Mouse (Mus musculus) hindbrain, embryonic 12.5 days (tissue): ENCODE results near the gene Wdr35. TPM values are rescaled to one million over a fixed set of nuclear protein-coding genes. Genes with fewer than 3 reads are reported as not detected.

Source experiments
- ATAC-seq: fragments of 200-750 bp; cut with Nextera tagmentation; 2 replicates; pipeline ENCODE4 v1.8.0; 2017; ENCODE audit warnings: moderate TSS enrichment; ENCODE audit not compliant: low FRiP score
- H3K27ac ChIP-seq: fragments of 300-500 bp; sonication (generic); 2 replicates; pipeline ENCODE4 v1.5.1; 2016; ENCODE audit warnings: mild to moderate bottlenecking
- H3K27me3 ChIP-seq: fragments of 300-500 bp; sonication (generic); 2 replicates; pipeline ENCODE4 v1.6.1; 2016; ENCODE audit warnings: mild to moderate bottlenecking
- H3K36me3 ChIP-seq: fragments of 300-500 bp; sonication (generic); 2 replicates; pipeline ENCODE4 v1.6.1; 2016; ENCODE audit warnings: mild to moderate bottlenecking
- H3K4me1 ChIP-seq: fragments of 300-500 bp; sonication (generic); 2 replicates; pipeline ENCODE4 v1.6.1; 2016
- H3K4me2 ChIP-seq: fragments of 300-500 bp; sonication (generic); replicated peaks from 2 replicates; pipeline ENCODE4 v1.6.1; 2016; ENCODE audit warnings: mild to moderate bottlenecking
- H3K4me3 ChIP-seq: fragments of 300-500 bp; sonication (generic); 2 replicates; pipeline ENCODE4 v1.5.1; 2016; ENCODE audit warnings: mild to moderate bottlenecking
- H3K9ac ChIP-seq: fragments of 300-500 bp; sonication (generic); 2 replicates; pipeline ENCODE4 v1.6.1; 2016; ENCODE audit warnings: mild to moderate bottlenecking, moderate library complexity
- H3K9me3 ChIP-seq: fragments of 300-500 bp; sonication (generic); replicated peaks from 2 replicates; pipeline ENCODE4 v1.6.1; 2016; ENCODE audit warnings: mild to moderate bottlenecking
- whole genome bisulfite sequencing: fragments of 180-500 bp; shearing (Covaris S2); methylation state at CpG from one replicate; pipeline ENCODE4 v1.1.7; 2016; 5-methylcytosine and 5-hydroxymethylcytosine counted together
- polyA plus RNA-seq: library from polyadenylated mRNA; unstranded; fragments of >200 nt; fragmentation: Nextera tagmentation; extraction: Ambion mirVana; gene quantifications from 2 replicates; pipeline ENCODE4 v1.2.1, GENCODE M21; 2016

Gene Wdr35
- polyA plus RNA-seq, 1 experiment from 2014 or later: 26.4 TPM

GRCm38 (mm10) chr12:9059502-9059901 lies 85.8 kb downstream of the Wdr35 start:
- H3K9me3 ChIP-seq: no peaks in the 10 kb centered on the region
- no peak for ATAC-seq
- WGBS: 92% methylated on average over 3 of the region's 3 CpGs
- no peak overlapping the region for H3K4me3 ChIP-seq
- H3K9ac ChIP-seq: no peak overlapping the region
- H3K36me3 ChIP-seq: no peaks in the 10 kb centered on the region
- H3K4me2 ChIP-seq: no peak overlapping the region
- no peaks in the 10 kb centered on the region for H3K4me1 ChIP-seq
- H3K27me3 ChIP-seq: no peaks in the 10 kb centered on the region
- H3K27ac ChIP-seq: no peak overlapping the region

DNA sequence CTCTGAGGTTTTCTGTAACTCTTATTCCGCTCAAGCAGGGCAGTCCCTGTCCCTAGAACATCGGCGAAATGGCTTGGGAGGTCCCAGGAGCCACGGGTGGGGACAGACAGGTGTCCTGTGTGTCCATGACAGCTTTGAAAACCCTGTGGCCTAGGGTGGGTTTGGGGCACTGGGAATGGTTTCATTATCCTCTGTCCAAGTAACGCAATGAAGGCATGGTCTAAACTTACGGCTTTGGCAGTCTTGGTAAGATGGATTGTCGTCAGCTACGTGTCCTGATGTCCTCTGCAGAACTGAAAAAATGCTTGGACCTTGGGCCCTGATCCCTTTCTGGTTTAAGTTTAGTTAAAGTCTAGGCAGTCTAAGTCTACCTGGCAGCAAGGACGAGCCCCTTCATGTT lies 86.3 kb downstream of the Wdr35 start:
- H3K27ac ChIP-seq: no peak overlapping the region
- ATAC-seq: no peak
- H3K27me3 ChIP-seq: no peaks in the 10 kb centered on the region
- WGBS: 91% methylated on average over 9 of the region's 9 CpGs
- no peaks in the 10 kb centered on the region for H3K4me1 ChIP-seq
- H3K36me3 ChIP-seq: no peaks in the 10 kb centered on the region
- no peak overlapping the region for H3K4me2 ChIP-seq
- no peak overlapping the region for H3K9ac ChIP-seq
- H3K4me3 ChIP-seq: no peak overlapping the region
- no peaks in the 10 kb centered on the region for H3K9me3 ChIP-seq

DNA sequence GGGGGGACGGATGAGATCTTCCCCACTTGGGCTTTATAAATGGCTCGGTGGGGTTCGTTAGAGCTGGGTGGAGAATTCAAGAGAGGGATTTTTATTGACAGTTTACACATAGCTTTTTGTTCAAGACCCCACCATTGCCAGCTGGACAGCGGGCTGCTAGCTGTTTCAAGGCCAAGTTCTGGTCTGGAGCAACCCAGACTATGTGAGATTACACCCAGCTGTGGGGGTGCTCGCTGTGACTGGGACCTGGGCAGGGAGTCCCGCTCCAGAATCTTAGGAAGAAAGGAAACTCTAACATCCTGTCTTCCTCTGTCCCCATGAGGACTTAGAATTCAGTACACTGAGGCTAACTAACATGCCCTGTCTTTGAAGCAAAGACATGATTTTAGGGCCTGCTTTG lies 89.9 kb downstream of the Wdr35 start:
- ATAC-seq: no peak
- no peak overlapping the region for H3K9ac ChIP-seq
- no peaks in the 10 kb centered on the region for H3K36me3 ChIP-seq
- no peaks in the 10 kb centered on the region for H3K27me3 ChIP-seq
- no peak overlapping the region for H3K4me2 ChIP-seq
- no peaks in the 10 kb centered on the region for H3K4me1 ChIP-seq
- WGBS: 78% methylated on average over 6 of the region's 6 CpGs
- H3K4me3 ChIP-seq: no peak overlapping the region
- no peak overlapping the region for H3K27ac ChIP-seq
- no peaks in the 10 kb centered on the region for H3K9me3 ChIP-seq

- Histone ChIP-seq H3K27me3 (no peaks in the 10 kb centered on the region), H3K4me2 (no peak overlapping the region), H3K27ac (no peak overlapping the region), H3K9ac (no peak overlapping the region), H3K4me1 (0 out of 2 replicates have a peak, but pooled peaks cover 3% of the 10 kb centered on the region), H3K36me3 (no peaks in the 10 kb centered on the region), H3K4me3 (no peak overlapping the region), H3K9me3 (no peaks in the 10 kb centered on the region)
- peak; percentile 11; the same call in 1 of the 2 replicates for ATAC-seq
- 94% methylated on average over 1 of the region's 1 CpGs for WGBS
Measured at GRCm38 (mm10) chr12:9071058-9071457, 97.4 kb downstream of the Wdr35 start.

DNA sequence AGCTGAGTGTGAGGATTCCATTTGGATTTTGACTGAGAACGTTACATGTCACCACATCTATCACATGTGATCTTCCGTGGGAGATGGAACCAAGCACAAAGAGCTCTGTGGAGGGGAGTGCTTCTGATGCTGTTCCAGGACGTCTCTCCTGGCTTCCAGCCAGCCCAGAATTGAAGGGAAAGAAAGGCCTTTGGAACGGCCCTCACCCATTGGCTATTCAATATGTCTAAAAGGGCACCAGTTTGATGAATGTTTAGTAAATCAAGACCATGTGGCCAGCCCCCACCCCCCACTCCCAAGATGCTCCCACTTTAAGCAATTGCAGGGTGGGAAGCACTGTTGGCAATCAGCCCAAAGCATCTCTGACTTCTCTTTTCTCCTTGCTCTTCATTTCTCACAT lies 97.8 kb downstream of the Wdr35 start:
- Histone ChIP-seq H3K36me3 (no peaks in the 10 kb centered on the region), H3K4me3 (no peak overlapping the region), H3K9ac (no peak overlapping the region), H3K4me1 (0 out of 2 replicates have a peak, but pooled peaks cover 3% of the 10 kb centered on the region), H3K4me2 (no peak overlapping the region), H3K27me3 (no peaks in the 10 kb centered on the region), H3K27ac (no peak overlapping the region), H3K9me3 (no peaks in the 10 kb centered on the region)
- peak; percentile 90 for ATAC-seq
- 38% methylated on average over 4 of the region's 4 CpGs for WGBS

DNA sequence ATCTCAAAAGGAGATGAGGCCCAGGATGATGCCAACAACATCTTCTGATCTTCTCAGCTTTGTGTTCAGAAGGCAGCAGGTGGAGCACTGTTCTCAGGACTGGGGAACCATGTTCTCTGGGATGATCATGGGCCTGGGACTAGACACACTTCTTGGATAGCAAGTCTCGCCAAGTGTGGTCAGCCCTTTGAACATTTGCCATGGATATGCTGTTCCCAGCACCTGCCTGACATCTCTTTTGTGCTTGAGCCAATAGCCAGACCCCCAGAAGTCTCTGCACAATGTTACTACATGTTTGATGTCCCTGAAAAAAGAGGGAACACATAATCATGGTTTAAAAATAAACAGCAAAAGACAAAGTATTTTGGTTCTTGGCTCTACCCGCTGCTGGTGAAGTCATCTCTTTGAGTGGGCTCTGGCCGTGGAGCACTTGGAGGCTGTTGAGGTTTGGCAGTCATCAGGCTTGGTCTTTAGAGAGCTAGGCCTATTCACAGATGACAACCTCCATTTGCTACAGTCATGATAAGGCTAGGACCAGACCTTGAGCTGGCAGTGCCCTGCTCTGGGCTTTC lies 103.9 kb downstream of the Wdr35 start:
- Histone ChIP-seq H3K4me3 (no peak overlapping the region), H3K9ac (no peak overlapping the region), H3K9me3 (no peaks in the 10 kb centered on the region), H3K4me1 (no peaks in the 10 kb centered on the region), H3K4me2 (no peak overlapping the region), H3K36me3 (no peaks in the 10 kb centered on the region), H3K27me3 (no peaks in the 10 kb centered on the region), H3K27ac (no peak overlapping the region)
- ATAC-seq: no peak
- WGBS: 89% methylated on average over 3 of the region's 3 CpGs

Other genes with a start within 250 kb of the Wdr35 start
- 70.1 and 81.0 TPM in 2 replicates for gene Sdc1, start 202.6 kb upstream of the Wdr35 start, polyA plus RNA-seq
- gene Laptm4a, start 52.2 kb upstream of the Wdr35 start, polyA plus RNA-seq: 222 and 249 TPM in 2 replicates
- gene Matn3, start 26.0 kb upstream of the Wdr35 start, polyA plus RNA-seq: 1.6 and 5.9 TPM in 2 replicates
- gene Ttc32, start 56.1 kb downstream of the Wdr35 start, polyA plus RNA-seq: 13.1 and 15.4 TPM in 2 replicates